Mouse (Mus musculus): ENCODE data around the gene Fbln2.
"Not testable (repeated sequence)": the region's sequence is repeated elsewhere in the genome, so short reads cannot be mapped to it uniquely, and the experiment has no call there.

Fbln2 gene

DNA sequence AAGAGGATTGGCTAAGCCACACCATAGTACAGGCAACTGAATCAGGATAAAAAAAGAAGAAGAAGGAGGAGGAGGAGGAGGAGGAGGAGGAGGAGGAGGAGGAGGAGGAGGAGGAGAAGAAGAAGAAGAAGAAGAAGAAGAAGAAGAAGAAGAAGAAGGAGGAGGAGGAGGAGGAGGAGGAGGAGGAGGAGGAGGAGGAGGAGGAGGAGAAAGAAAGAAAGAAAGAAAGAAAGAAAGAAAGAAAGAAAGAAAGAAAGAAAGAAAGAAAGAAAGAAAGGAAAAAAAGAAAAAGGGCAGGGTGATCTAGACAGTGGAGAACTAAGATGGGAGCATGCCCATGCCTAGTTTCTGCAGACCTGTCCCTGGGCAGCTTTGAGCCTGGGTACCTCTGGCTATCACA is at the start of gene Fbln2:
Fbln2 (plus strand) TSS at position 301 of the 400 bp plus-strand sequence.
- not testable (repeated sequence) for DNase-seq

- no peak for DNase-seq
Observed at GRCm38 (mm10) chr6:91163195-91163911, 48.9 kb upstream of the Fbln2 start.

DNA sequence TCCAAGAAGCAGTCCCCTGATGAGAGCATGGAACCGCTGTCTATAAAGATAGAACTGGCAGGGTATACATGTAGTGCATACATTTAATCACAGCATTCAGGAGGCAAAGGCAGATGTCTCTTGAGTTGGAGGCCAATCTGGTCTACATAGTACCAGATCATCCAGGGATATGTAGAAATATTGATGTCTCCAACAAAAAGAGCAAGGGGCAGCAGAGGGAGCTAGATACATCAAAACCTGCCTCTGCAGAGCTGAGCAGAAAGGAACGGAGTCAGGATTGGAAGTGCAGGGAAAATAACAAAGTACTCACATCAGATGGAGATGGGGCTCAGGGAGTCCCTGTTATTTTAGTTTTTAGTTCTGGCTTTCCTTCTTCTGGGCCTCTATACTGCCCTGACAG is 47.7 kb upstream of the Fbln2 start:
- DNase-seq: no peak

DNA sequence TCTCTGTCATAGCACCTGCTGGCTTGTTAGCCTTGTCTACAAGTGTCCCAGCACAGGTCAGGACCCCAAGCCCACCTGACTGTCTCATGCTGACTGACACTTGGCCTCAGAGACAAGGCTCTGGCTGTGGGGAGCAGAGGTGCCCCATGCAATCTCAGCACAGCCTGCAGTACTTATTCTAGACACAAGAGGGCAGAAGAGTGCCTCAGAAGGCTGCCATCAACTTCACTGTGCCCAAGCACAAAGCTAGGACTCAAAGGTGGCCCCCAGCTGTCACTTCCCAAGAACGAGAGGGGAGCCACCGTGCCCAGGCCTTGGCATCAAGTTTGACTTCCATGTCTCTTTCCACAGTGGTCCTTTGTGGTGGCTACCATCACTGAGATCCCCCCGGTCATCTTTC is 47.0 kb upstream of the Fbln2 start:
- peak; percentile 77 for DNase-seq

GRCm38 (mm10) chr6:91167828-91168227 is 44.4 kb upstream of the Fbln2 start:
- DNase-seq: no peak

DNA sequence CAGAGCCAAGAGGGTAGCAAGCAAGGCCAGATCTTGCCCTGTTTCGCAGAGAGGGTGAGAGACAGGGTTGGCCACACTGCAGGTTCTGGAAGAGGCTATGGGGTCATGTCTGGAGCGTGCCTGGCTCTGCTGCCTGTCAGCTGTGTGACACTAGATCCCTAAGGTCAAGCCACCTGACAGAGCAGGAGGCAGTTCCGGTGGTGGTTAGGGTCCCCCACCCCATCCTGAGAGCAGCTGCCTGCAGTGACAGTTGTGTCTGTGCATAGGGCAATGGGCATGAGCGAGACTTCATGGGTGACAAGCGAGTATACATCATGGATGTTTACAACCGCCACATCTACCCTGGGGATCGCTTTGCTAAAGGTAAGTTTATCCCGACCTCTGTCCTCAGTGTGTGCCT is 43.1 kb upstream of the Fbln2 start:
- DNase-seq: no peak

- no peak for DNase-seq
Observed at GRCm38 (mm10) chr6:91171396-91171895, 40.8 kb upstream of the Fbln2 start.

- DNase-seq: no peak
Observed at GRCm38 (mm10) chr6:91172381-91172780, 39.9 kb upstream of the Fbln2 start.

DNA sequence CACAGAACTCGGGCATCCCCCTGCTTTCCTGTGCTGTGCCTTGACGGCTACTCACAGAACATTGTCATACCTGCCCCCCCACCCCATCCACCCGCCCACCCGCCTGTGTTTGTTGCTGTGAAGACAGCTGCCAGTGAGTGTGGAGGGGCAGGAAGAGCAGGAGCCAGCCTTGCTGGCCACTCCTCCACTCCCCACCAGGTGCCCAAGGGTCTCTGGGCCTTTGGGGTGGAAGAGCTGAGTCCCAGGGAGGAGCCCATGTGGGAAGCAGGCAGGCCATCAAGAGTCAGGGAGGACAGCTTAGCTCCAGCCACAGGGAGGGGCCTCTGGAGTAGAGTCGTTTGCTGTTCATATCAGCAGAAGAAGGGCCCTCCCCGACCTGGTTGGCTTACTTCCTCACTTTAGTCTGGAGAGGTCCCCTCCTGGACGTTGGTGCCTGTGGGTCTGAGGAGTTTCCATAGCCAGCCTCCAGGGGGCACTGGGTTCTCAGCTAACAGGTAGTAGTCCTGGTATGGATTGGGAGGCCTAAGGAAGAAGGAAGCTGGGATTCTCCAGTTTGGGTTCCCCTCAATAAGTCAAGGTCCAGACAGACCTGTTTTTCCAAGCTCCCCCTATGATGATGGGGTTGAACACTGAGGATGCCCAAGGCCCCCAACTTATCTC is 38.9 kb upstream of the Fbln2 start:
- DNase-seq: peak; percentile 83

- DNase-seq: no peak
Observed at GRCm38 (mm10) chr6:91174211-91174610, 38.0 kb upstream of the Fbln2 start.

GRCm38 (mm10) chr6:91180767-91181171 is 31.5 kb upstream of the Fbln2 start:
- peak; percentile 39 for DNase-seq

- DNase-seq: peak; percentile 85
Observed at GRCm38 (mm10) chr6:91181320-91181719, 30.9 kb upstream of the Fbln2 start.

GRCm38 (mm10) chr6:91182075-91182490 is 30.2 kb upstream of the Fbln2 start:
- no peak for DNase-seq

DNA sequence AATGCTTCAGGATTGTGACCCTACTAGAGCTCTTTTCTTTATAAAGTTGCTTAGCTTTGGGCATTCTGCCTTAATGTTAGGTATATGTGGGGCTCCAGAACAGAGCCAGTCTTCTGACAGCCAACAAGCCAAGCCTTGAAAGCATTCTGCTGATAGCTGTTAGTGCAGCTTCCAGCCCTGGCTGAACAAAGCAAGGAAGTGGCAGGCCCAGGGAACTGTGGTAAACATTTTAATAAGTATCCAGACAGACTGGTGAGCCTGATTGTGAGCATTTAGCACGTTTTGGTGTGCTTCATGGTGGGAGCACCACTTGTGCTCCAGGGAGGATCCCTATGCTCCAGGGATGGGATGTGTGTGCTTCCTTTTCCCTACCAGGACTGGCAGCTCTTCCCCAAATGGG is 29.2 kb upstream of the Fbln2 start:
- peak; percentile 23 for DNase-seq

DNA sequence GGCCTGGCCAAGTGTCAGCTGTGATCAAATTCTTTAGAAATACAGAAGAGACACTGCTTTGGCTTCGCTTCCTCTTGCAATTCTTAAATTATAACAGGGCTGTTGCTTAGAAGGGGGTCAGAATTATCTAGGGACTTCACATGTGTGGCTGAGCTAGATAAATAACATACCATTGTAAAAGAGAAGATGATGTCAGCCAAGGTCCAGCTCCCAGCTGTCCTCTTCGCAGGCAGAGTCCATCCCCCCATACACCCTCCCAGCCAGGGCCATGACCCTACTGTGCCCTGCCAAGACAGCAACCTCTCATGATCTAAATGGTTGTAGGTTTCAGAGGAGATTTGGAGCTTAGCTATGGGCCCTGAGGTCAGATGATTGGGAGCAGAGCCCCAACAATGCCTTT is 28.3 kb upstream of the Fbln2 start:
- peak; percentile 54 for DNase-seq

GRCm38 (mm10) chr6:91184776-91185175 is 27.5 kb upstream of the Fbln2 start:
- no peak for DNase-seq

DNA sequence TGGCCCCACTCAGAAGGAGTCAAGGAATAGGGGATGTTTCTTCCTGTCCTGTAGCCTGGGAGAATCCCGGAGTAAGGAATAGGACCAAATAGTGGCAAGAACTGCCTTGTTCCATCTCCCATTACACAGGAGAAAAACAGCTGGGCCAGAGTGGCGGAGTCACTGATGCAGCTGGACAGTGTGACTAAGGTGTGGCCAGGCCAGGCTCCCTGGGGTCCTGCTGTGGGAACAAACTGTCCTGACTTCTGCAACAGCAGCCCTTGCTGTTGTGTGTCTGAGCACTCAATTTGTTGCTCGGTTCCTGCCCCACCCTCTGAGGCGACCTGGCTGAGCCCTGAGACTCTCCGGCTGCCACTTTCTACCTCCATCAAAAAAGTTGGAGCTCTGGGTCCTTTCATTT is 26.8 kb upstream of the Fbln2 start:
- DNase-seq: no peak

- peak; percentile 32 for DNase-seq
Observed at GRCm38 (mm10) chr6:91186161-91186931, 25.9 kb upstream of the Fbln2 start.

DNA sequence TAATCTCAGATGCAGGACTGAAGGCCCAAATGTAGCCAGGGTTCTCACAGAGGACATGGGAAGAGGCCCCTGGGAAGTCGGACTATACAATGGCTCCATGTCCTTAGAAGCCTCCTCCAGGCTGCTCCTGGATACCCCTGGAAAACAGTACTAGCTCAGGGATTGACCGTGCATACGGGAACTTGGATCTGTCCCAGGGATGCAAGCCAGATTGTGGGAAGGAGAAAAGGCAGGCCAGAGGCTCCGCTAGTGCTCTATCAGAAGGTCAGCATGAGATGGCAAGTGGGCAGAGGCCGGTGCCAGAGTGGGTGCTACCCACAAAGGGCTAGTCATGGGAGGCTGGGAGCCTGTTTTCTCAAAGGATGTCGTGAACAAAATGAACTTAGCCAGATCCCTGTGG is 25.3 kb upstream of the Fbln2 start:
- no peak for DNase-seq

GRCm38 (mm10) chr6:91187871-91188270 is 24.4 kb upstream of the Fbln2 start:
- no peak for DNase-seq

- no peak for DNase-seq
Observed at GRCm38 (mm10) chr6:91189971-91190370, 22.3 kb upstream of the Fbln2 start.

- no peak for DNase-seq
Observed at GRCm38 (mm10) chr6:91191465-91191864, 20.8 kb upstream of the Fbln2 start.

DNA sequence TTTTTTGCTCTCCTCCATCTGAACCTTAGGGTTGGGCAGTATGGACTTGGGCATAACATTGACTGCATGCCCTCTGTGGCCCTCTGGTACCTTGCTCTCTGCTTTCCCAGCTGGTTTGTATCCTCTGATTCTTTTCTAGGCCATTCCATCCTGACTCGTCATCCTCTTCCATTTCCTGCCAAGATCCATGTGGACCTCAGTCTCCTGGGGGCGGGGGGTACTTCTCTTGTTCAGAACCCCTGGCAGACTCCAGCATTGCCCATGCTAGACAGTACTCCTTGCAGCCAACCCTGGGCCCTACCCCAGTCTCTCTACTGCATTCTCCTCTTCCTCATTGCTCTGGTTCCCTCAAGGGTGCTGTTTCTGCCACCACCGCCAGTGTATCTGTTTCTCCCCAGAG is 19.8 kb upstream of the Fbln2 start:
- DNase-seq: no peak

All from lung, postnatal 10 days (tissue).